Mouse (Mus musculus): ENCODE data around the gene Pvrig. TPM values are rescaled to one million over a fixed set of nuclear protein-coding genes. Genes with fewer than 3 reads are reported as not detected.

Gene Pvrig
- polyA plus RNA-seq (2012; rRNA removed) = 0.09 and 0.12 TPM in 2 replicates

DNA sequence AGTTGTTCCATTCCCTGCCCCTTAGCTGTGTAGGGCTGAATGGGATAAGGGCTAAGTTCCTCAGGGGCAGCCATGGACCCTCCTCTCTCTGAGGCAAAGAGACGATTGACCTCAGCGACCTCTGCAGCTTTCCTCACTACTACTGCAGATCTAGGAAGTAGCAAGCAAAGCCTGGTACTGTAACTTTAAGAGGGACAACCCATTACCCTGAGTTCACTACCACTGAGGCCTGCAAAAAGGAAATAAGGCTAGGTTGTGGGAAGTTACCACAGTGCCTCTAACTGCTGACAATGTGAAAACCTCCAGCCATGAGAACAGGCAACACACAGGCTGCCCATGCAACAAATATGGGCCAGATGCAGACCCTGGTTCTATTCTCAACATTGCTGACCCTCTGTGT is at the start of gene Pvrig:
Gene Pvrig (plus strand): TSS at position 301 of the 400 bp plus-strand sequence.

Other genes with a start within 250 kb of the Pvrig start
- gene Zscan21, start 225.1 kb upstream of the Pvrig start, polyA plus RNA-seq (2012; rRNA removed) = 53.8 and 55.9 TPM in 2 replicates
- gene Zfp113, start 186.2 kb upstream of the Pvrig start, polyA plus RNA-seq (2012; rRNA removed) = 7.2 and 7.7 TPM in 2 replicates
- 145 and 155 TPM in 2 replicates for gene Cops6, start 180.9 kb upstream of the Pvrig start, polyA plus RNA-seq (2012; rRNA removed)
- gene Ap4m1, start 170.0 kb upstream of the Pvrig start, polyA plus RNA-seq (2012; rRNA removed) = 55.8 and 57.0 TPM in 2 replicates
- 69.5 and 80.0 TPM in 2 replicates for gene Mcm7, start 169.5 kb upstream of the Pvrig start, polyA plus RNA-seq (2012; rRNA removed)
- 63.8 and 66.1 TPM in 2 replicates for gene Taf6, start 154.5 kb upstream of the Pvrig start, polyA plus RNA-seq (2012; rRNA removed)
- gene Cnpy4, start 154.5 kb upstream of the Pvrig start, polyA plus RNA-seq (2012; rRNA removed) = 21.2 and 21.5 TPM in 2 replicates
- gene Mblac1, start 147.6 kb upstream of the Pvrig start, polyA plus RNA-seq (2012; rRNA removed) = 9.0 and 9.2 TPM in 2 replicates
- gene Nxpe5, start 116.1 kb upstream of the Pvrig start, polyA plus RNA-seq (2012; rRNA removed) = not detected in 2 replicates
- 154 and 165 TPM in 2 replicates for gene Lamtor4, start 86.5 kb upstream of the Pvrig start, polyA plus RNA-seq (2012; rRNA removed)
- gene BC037034, start 77.9 kb upstream of the Pvrig start, polyA plus RNA-seq (2012; rRNA removed) = 123 and 126 TPM in 2 replicates
- gene Gal3st4, start 69.1 kb upstream of the Pvrig start, polyA plus RNA-seq (2012; rRNA removed) = 0.76 and 0.85 TPM in 2 replicates
- 0.25 and 0.41 TPM in 2 replicates for gene Gm43720, start 62.0 kb upstream of the Pvrig start, polyA plus RNA-seq (2012; rRNA removed)
- gene Gpc2, start 62.0 kb upstream of the Pvrig start, polyA plus RNA-seq (2012; rRNA removed) = 326 and 367 TPM in 2 replicates
- gene Stag3, start 61.7 kb upstream of the Pvrig start, polyA plus RNA-seq (2012; rRNA removed) = 35.0 and 37.6 TPM in 2 replicates
- 35.4 and 36.9 TPM in 2 replicates for gene Zfp157, start 99.5 kb downstream of the Pvrig start, polyA plus RNA-seq (2012; rRNA removed)
- 0.05 TPM in 1 of 2 replicates, not detected in the other for gene 1700123K08Rik, start 222.8 kb downstream of the Pvrig start, polyA plus RNA-seq (2012; rRNA removed)